17 mouse cellular contexts compared by ENCODE assay signal in genomic region chr6:113169852-113170251, GRCm38 (mm10). TPM values are rescaled to one million over a fixed set of nuclear protein-coding genes. Genes with fewer than 3 reads are reported as not detected.
"Had no signal": no experiment of that assay in that cellular context is flagged by ENCODE, and none has a peak within 500 bp of the region (broad histone marks: within the 10 kb centered on the region; RNA-seq: fewer than 3 reads in every experiment).

No protein-coding gene starts in this region.

- H3K4me3 ChIP-seq: neural tube, embryonic 13.5 days; neural tube, embryonic 15.5 days; stomach, embryonic 15.5 days had no signal

- DNase-seq: retina, postnatal 1 day; right cerebral cortex, adult 18-20 months; right cerebral cortex, postnatal 14 days; right cerebral cortex, postnatal 25 days; right cerebral cortex, postnatal 4 days; spleen, adult 18-20 months; thymus, adult 18-20 months; thymus, adult 2 months; thymus, postnatal 14 days; thymus, postnatal 25 days; thymus, postnatal 36 days; thymus, postnatal 4 days had no signal

- H3K4me2 ChIP-seq: neural tube, embryonic 13.5 days; neural tube, embryonic 15.5 days; stomach, embryonic 15.5 days had no signal

- H3K9me3 ChIP-seq: neural tube, embryonic 13.5 days; neural tube, embryonic 15.5 days; stomach, embryonic 15.5 days had no signal

- H3K27me3 ChIP-seq: neural tube, embryonic 13.5 days; neural tube, embryonic 15.5 days; stomach, embryonic 15.5 days had no signal

- H3K36me3 ChIP-seq: stomach, embryonic 15.5 days had no signal

- H3K9ac ChIP-seq: neural tube, embryonic 13.5 days; neural tube, embryonic 15.5 days; stomach, embryonic 15.5 days had no signal

- H3K27ac ChIP-seq: neural tube, embryonic 13.5 days; neural tube, embryonic 15.5 days; stomach, embryonic 15.5 days; stomach, postnatal 0 days had no signal

RNA-seq across cellular contexts. Expression of gene Lhfpl4, which starts 25.3 kb away (rescaled TPM):
- total RNA-seq: neutrophil, adult 5-6 weeks had no signal
